Mouse (Mus musculus) intestine, embryonic 14.5 days (tissue): ENCODE data around the gene Rhbdl3. TPM values are rescaled to one million over a fixed set of nuclear protein-coding genes. Genes with fewer than 3 reads are reported as not detected.
A peak's percentile ranks its signal among the peaks of the same experiment; 100 is the strongest.

Source experiments
- ATAC-seq: fragments of 200-750 bp; cut with Nextera tagmentation; replicated peaks from 2 replicates; pipeline ENCODE4 v1.8.0; 2017; ENCODE audit warnings: low read depth, moderate number of reproducible peaks, moderate TSS enrichment, moderate library complexity; ENCODE audit not compliant: low FRiP score, low TSS enrichment
- DNase-seq: peaks from one replicate; pipeline ENCODE4 v3.0.0-alpha.2; 2018; ENCODE audit warnings: low spot score
- H3K27ac ChIP-seq: fragments of 300-500 bp; sonication (generic); 2 replicates; pipeline ENCODE4 v1.5.1; 2014; ENCODE audit warnings: low read depth, mild to moderate bottlenecking, control low read depth
- H3K27me3 ChIP-seq: fragments of 300-500 bp; sonication (generic); replicated peaks from 2 replicates; pipeline ENCODE4 v1.6.1; 2014; ENCODE audit warnings: low read length, control low read depth; ENCODE audit not compliant: control insufficient read depth, insufficient read depth
- H3K36me3 ChIP-seq: fragments of 300-500 bp; sonication (generic); 2 replicates; pipeline ENCODE4 v1.6.1; 2014; ENCODE audit warnings: low read length, control low read depth; ENCODE audit not compliant: control insufficient read depth, insufficient read depth
- H3K4me1 ChIP-seq: fragments of 300-500 bp; sonication (generic); replicated peaks from 2 replicates; pipeline ENCODE4 v1.6.1; 2014; ENCODE audit warnings: low read length, control low read depth, mixed read lengths; ENCODE audit not compliant: control insufficient read depth, insufficient read depth
- H3K4me2 ChIP-seq: fragments of 300-500 bp; sonication (generic); 2 replicates; pipeline ENCODE4 v1.6.1; 2014; ENCODE audit warnings: low read length
- H3K4me3 ChIP-seq: fragments of 300-500 bp; sonication (generic); 2 replicates; pipeline ENCODE4 v1.5.1; 2014; ENCODE audit warnings: low read depth, low read length, control low read depth, mixed read lengths
- H3K9ac ChIP-seq: fragments of 300-500 bp; sonication (generic); 2 replicates; pipeline ENCODE4 v1.6.1; 2014; ENCODE audit warnings: mild to moderate bottlenecking, low read length
- H3K9me3 ChIP-seq: fragments of 300-500 bp; sonication (generic); 2 replicates; pipeline ENCODE4 v1.6.1; 2016; ENCODE audit warnings: low read length, control low read depth; ENCODE audit not compliant: control insufficient read depth
- WGBS: fragments of 180-500 bp; shearing (Covaris S2); extraction: QIAGEN DNeasy Blood & Tissue Kit; methylation state at CpG from one replicate; pipeline ENCODE4 v1.1.7; 2014; 5-methylcytosine and 5-hydroxymethylcytosine counted together
- polyA plus RNA-seq: library from polyadenylated mRNA; unstranded; fragments of >200 nt; fragmentation: Nextera tagmentation; extraction: Ambion mirVana; gene quantifications from 2 replicates; pipeline ENCODE4 v1.2.1, GENCODE M21; 2014

Rhbdl3 gene
- 2.7 and 3.1 TPM in 2 replicates for polyA plus RNA-seq

DNA sequence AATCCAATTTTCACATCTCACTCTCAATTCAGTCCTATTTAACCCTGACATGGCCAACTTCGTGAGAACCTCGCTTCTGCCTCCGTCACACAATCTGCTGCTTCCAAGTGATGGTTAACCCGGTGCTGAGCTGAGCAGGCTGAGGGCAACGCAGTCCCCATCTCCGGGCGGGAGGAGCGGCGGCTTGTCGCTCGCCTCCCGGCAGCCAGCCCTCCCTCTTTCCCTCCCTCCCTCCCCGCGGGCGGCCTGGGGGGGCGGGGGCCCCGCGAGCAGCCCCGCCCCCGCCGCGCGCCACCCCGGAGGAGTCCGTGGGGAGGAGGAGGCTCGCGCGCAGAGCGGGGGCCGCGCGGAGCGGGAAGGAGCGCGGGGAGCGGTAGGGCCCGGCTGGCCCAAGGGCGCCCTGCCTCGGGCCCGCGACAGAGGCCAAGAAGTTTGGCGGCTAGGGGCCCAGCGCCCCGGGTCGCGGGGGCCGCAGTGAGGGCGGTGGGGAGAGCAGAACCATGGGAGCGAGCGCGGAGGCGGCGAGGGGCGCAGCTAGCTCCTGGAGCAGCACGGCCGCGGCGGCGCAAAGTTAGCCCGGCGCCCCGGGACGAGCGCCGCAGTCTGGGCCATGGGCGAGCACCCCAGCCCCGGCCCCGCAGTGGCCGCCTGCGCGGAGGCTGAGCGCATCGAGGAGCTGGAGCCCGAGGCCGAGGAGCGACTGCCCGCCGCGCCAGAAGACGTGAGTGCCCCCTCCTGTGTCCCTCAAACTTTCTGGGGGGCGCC is at the start of gene Rhbdl3:
Rhbdl3 (plus strand) TSS at position 362 of the 765 bp plus-strand sequence.
- peak; percentile 75 for ATAC-seq
- WGBS: 2% methylated on average over 64 of the region's 81 CpGs
- H3K27me3 ChIP-seq: peaks cover 52% of the 10 kb centered on the region

DNA sequence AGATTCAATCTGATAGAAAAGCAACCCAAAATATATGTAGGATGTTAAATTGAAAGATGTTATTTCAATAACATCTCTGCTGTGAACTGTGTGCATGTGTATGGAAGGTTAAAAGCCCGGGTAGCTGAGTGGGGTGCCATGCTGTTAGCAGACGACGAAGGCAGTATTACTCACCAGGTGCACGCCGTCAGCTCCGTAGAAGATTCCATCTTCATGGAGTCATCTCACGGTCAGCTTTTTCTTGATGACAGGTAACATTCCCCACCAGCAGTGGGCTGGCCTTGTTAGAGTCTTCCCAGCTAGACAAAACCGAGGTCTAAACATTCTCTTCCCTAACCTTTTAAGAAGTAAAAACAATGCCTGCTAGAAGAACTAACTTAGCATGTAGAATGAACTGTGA is 36.6 kb upstream of the Rhbdl3 start:
- DNase-seq (no peak), ATAC-seq (no peak)
- H3K9ac ChIP-seq: no peak overlapping the region
- H3K4me1 ChIP-seq: no peaks in the 10 kb centered on the region
- no peaks in the 10 kb centered on the region for H3K27me3 ChIP-seq
- no peak overlapping the region for H3K4me2 ChIP-seq
- H3K27ac ChIP-seq: no peak overlapping the region
- H3K9me3 ChIP-seq: no peaks in the 10 kb centered on the region
- no peak overlapping the region for H3K4me3 ChIP-seq
- H3K36me3 ChIP-seq: peaks cover 50% of the 10 kb centered on the region
- 87% methylated on average over 8 of the region's 8 CpGs for WGBS

More for the DNA sequence above, at the start of gene Rhbdl3:
- no peak within 1 kb of the TSS for H3K27ac ChIP-seq
- 0 out of 2 replicates have a peak, but pooled peaks cover 2% of the 10 kb centered on the region for H3K9me3 ChIP-seq
- no peaks in the 10 kb centered on the region for H3K36me3 ChIP-seq
- peaks cover 16% of the 10 kb centered on the region; the same call in 1 of the 2 replicates for H3K4me1 ChIP-seq
- H3K4me3 ChIP-seq: peak within 1 kb of the TSS; percentile 38
- peak; percentile 78 for DNase-seq
- H3K4me2 ChIP-seq: peak within 1 kb of the TSS; percentile 100
- peak within 1 kb of the TSS; percentile 36 for H3K9ac ChIP-seq

DNA sequence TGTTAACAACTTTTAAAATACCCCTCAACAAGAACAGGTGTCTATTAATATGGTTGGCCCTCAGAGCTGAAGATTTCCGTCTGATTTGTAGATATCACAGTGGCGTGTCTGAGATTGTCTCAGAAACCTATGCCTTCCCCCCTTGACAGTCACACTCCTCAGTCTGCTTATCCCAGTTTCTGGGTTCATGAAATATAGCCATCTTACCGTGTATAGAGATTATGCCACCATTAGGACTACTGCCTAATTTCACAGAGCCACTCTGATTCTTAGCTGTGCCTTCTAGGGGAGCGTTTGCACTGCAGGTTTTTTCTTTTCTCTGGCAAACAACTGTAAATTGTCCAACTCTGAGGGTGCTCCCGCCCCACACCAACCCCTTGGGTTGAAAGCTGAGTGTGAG is 29.6 kb upstream of the Rhbdl3 start:
- no peak overlapping the region for H3K9ac ChIP-seq

DNA sequence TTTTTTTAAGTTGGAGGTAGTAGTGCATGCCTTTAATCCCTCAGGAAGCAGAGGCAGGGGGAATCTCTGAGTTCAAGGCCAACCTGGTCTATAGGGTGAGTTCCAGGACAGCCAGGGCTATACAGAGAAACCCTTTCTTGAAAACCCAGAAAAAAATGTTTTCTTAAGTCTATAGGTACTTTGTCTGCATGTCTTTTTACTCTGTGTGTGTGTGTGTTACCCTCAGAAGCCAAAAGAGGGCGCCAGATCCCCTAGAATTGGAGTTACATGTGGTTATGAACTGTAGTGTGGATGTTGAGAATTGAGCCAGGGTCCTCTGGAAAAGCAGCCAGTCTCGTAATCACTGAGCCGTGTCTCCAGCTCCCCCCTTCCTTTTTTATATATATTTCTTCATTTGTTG is 25.7 kb upstream of the Rhbdl3 start:
- 56% methylated on average over 3 of the region's 3 CpGs for WGBS
- Histone ChIP-seq H3K4me1 (no peaks in the 10 kb centered on the region), H3K9ac (no peak overlapping the region), H3K36me3 (no peaks in the 10 kb centered on the region), H3K27me3 (no peaks in the 10 kb centered on the region), H3K27ac (no peak overlapping the region), H3K9me3 (no peaks in the 10 kb centered on the region; the same call in 1 of the 2 replicates), H3K4me3 (no peak overlapping the region), H3K4me2 (no peak overlapping the region)
- ATAC-seq (no peak), DNase-seq (no peak)

More for the DNA sequence above, 29.6 kb upstream of the Rhbdl3 start:
- 78% methylated on average over 5 of the region's 5 CpGs for WGBS
- Histone ChIP-seq H3K4me1 (no peaks in the 10 kb centered on the region), H3K9me3 (no peaks in the 10 kb centered on the region; the same call in 1 of the 2 replicates), H3K27ac (no peak overlapping the region), H3K36me3 (peaks cover 9% of the 10 kb centered on the region; the same call in 1 of the 2 replicates), H3K4me3 (no peak overlapping the region), H3K4me2 (no peak overlapping the region), H3K27me3 (no peaks in the 10 kb centered on the region)
- no peak for ATAC-seq
- no peak for DNase-seq

GRCm38 (mm10) chr11:80278054-80278453 is 22.7 kb upstream of the Rhbdl3 start:
- Histone ChIP-seq H3K27me3 (no peaks in the 10 kb centered on the region), H3K4me1 (no peaks in the 10 kb centered on the region), H3K4me3 (no peak overlapping the region), H3K27ac (no peak overlapping the region), H3K9me3 (no peaks in the 10 kb centered on the region; the same call in 1 of the 2 replicates), H3K4me2 (no peak overlapping the region), H3K9ac (no peak overlapping the region), H3K36me3 (no peaks in the 10 kb centered on the region)
- no peak for ATAC-seq
- WGBS: 67% methylated on average over 2 of the region's 2 CpGs
- DNase-seq: no peak

GRCm38 (mm10) chr11:80283786-80284185 is 16.9 kb upstream of the Rhbdl3 start:
- Histone ChIP-seq H3K4me2 (no peak overlapping the region), H3K9me3 (no peaks in the 10 kb centered on the region), H3K4me3 (no peak overlapping the region), H3K9ac (no peak overlapping the region), H3K36me3 (no peaks in the 10 kb centered on the region), H3K27ac (no peak overlapping the region), H3K27me3 (no peaks in the 10 kb centered on the region), H3K4me1 (no peaks in the 10 kb centered on the region)
- DNase-seq (no peak), ATAC-seq (no peak)
- WGBS: 74% methylated on average over 3 of the region's 3 CpGs

DNA sequence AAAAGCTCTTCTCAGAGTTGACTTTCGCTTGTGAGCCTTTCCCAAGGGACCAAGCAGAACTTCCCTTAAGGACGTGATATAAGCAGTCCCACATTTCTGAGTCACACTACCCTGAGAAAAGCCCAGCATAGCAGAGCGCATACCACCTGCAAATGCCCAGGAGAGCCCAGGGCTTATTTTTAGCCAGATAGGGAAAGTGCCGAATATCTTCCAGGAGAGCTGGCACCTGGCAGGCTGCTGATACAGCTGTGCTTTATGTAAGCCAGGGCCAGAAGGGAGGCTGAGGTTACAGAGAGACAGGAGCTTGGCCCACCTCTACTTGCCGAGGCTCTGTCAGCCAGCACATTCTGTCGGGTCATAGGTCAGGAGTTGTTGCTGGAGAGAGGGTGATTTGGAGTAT is 16.1 kb upstream of the Rhbdl3 start:
- no peaks in the 10 kb centered on the region for H3K9me3 ChIP-seq
- DNase-seq (no peak), ATAC-seq (no peak)
- no peaks in the 10 kb centered on the region for H3K27me3 ChIP-seq
- H3K4me1 ChIP-seq: peaks cover 5% of the 10 kb centered on the region; the same call in 1 of the 2 replicates
- WGBS: 42% methylated on average over 6 of the region's 6 CpGs
- H3K9ac ChIP-seq: no peak overlapping the region
- no peak overlapping the region for H3K4me3 ChIP-seq
- no peak overlapping the region for H3K4me2 ChIP-seq
- H3K27ac ChIP-seq: no peak overlapping the region
- H3K36me3 ChIP-seq: no peaks in the 10 kb centered on the region

GRCm38 (mm10) chr11:80287150-80287549 is 13.6 kb upstream of the Rhbdl3 start:
- Histone ChIP-seq H3K27ac (no peak overlapping the region), H3K27me3 (no peaks in the 10 kb centered on the region), H3K36me3 (no peaks in the 10 kb centered on the region), H3K4me3 (no peak overlapping the region), H3K4me1 (peaks cover 7% of the 10 kb centered on the region; the same call in 1 of the 2 replicates), H3K9ac (no peak overlapping the region), H3K9me3 (peaks cover 5% of the 10 kb centered on the region; the same call in 1 of the 2 replicates), H3K4me2 (no peak overlapping the region)
- no peak for ATAC-seq
- DNase-seq: peak; percentile 85
- 18% methylated on average over 5 of the region's 5 CpGs for WGBS
